Mouse (Mus musculus) lung, postnatal 10 days (tissue): Measurements from ENCODE around the gene 2610001J05Rik.

Source experiments
- DNase-seq: peaks from one replicate; pipeline ENCODE4 v3.0.0; 2021

Gene 2610001J05Rik

GRCm38 (mm10) chr6:13835720-13836665 lies 35.3 kb downstream of the 2610001J05Rik start:
- no peak for DNase-seq

- no peak for DNase-seq
Observed at GRCm38 (mm10) chr6:13832770-13833169, 38.5 kb downstream of the 2610001J05Rik start.

- DNase-seq: no peak
Observed at GRCm38 (mm10) chr6:13828877-13829276, 42.4 kb downstream of the 2610001J05Rik start.
